Mouse (Mus musculus): Measurements from ENCODE around the gene D430041D05Rik. TPM values are rescaled to one million over a fixed set of nuclear protein-coding genes. Genes with fewer than 3 reads are reported as not detected.
"Not testable (repeated sequence)": the region's sequence is repeated elsewhere in the genome, so short reads cannot be mapped to it uniquely, and the experiment has no call there.

The D430041D05Rik gene
- polyA plus RNA-seq, 1 experiment from 2014 or later, result 0.66 TPM

GRCm38 (mm10) chr2:104119097-104119496, 291.7 kb downstream of the D430041D05Rik start:
- H3K4me2 ChIP-seq, result no peak overlapping the region
- no peak for ATAC-seq (replicated peaks; ENCODE audit: low FRiP score)
- no peak overlapping the region for H3K27ac ChIP-seq
- peaks cover 15% of the 10 kb centered on the region for H3K27me3 ChIP-seq
- H3K4me1 ChIP-seq, result peaks cover 18% of the 10 kb centered on the region
- 23% methylated on average over 1 of the region's 1 CpGs for WGBS
- no peak overlapping the region for H3K9ac ChIP-seq
- H3K36me3 ChIP-seq, result no peaks in the 10 kb centered on the region
- H3K4me3 ChIP-seq (replicated peaks), result no peak overlapping the region
- no peaks in the 10 kb centered on the region for H3K9me3 ChIP-seq (replicated peaks)

DNA sequence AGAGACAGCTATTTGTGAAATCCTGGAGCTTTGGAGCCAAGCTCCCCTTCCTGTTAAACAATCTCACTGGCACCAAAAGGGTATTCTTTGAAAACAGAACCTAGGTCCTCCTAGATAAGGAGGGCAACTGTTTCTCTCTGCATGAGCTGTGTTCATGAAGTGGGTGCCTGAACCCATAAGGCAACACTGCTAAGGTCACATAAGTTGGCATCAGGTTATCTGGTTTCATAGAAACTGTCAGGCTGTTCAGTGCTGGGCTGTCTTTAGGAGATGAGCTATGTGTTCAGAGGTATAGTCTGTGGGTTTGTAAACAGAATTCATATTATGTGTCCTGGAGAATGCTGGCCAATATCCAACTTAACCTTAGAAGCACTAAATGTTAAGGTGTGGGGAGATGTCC, 293.6 kb downstream of the D430041D05Rik start:
- not testable (repeated sequence) for H3K4me3 ChIP-seq (replicated peaks); H3K9me3 ChIP-seq (replicated peaks); H3K4me1 ChIP-seq; H3K27ac ChIP-seq; H3K9ac ChIP-seq; H3K27me3 ChIP-seq; ATAC-seq (replicated peaks; ENCODE audit: low FRiP score); H3K4me2 ChIP-seq; H3K36me3 ChIP-seq

DNA sequence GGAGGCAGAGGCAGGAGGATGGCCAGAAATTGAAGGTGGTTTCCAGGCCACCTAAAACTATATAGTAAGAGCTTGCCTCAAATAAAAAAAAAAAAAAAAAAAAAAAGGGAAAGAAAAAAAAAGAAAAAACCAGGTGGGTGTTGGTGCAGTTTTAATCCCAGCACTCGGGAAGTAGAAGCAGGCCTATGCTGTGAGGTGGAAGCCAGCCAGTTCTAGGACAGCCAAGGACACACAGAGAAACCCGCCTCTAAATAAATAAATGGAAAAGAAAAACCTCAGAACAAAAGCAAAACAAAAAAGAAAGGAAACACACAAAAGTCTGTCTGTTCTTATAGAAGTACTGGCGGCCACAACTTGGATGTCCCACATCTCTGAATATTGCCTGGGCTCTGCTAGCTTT, 295.9 kb downstream of the D430041D05Rik start:
- no peak overlapping the region for H3K27ac ChIP-seq
- no peak for ATAC-seq (replicated peaks; ENCODE audit: low FRiP score)
- H3K9ac ChIP-seq, result no peak overlapping the region
- H3K4me2 ChIP-seq, result no peak overlapping the region
- no peaks in the 10 kb centered on the region for H3K9me3 ChIP-seq (replicated peaks)
- whole genome bisulfite sequencing, result 90% methylated on average over 3 of the region's 3 CpGs
- H3K4me3 ChIP-seq (replicated peaks), result no peak overlapping the region
- no peaks in the 10 kb centered on the region for H3K4me1 ChIP-seq
- no peaks in the 10 kb centered on the region for H3K36me3 ChIP-seq
- no peaks in the 10 kb centered on the region for H3K27me3 ChIP-seq

DNA sequence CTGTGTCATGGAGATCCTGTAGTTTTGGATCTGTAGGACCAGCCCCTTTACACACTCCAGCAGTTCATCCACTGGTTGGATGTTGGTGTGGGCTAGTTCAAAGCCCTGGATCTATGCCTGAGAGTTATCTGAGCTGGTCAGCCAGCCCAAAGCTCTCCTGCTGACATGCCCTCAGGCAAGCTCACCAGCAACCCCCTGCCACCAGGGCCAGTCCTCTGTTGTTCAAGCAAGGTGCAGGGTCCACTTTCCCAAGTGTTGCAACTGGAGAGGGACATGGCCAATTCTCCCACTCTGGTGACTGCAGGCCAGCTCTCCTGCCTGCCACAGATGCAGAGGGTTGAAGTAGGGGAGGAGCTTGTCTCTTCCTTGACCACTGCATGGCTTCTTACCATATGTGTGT, 297.2 kb downstream of the D430041D05Rik start:
- H3K36me3 ChIP-seq; H3K27me3 ChIP-seq; H3K9me3 ChIP-seq (replicated peaks); ATAC-seq (replicated peaks; ENCODE audit: low FRiP score); H3K27ac ChIP-seq; H3K4me3 ChIP-seq (replicated peaks); H3K9ac ChIP-seq; H3K4me1 ChIP-seq; H3K4me2 ChIP-seq: not testable (repeated sequence)

GRCm38 (mm10) chr2:104111170-104111797, 299.5 kb downstream of the D430041D05Rik start:
- not testable (repeated sequence) for H3K9ac ChIP-seq; H3K9me3 ChIP-seq (replicated peaks); H3K27ac ChIP-seq; ATAC-seq (replicated peaks; ENCODE audit: low FRiP score); H3K36me3 ChIP-seq; H3K4me2 ChIP-seq; H3K27me3 ChIP-seq; H3K4me1 ChIP-seq; H3K4me3 ChIP-seq (replicated peaks)
- no CpG with 5 or more reads among the region's 1 CpGs for WGBS

GRCm38 (mm10) chr2:104110031-104110430, 300.8 kb downstream of the D430041D05Rik start:
- H3K27me3 ChIP-seq, result no peaks in the 10 kb centered on the region
- 72% methylated on average over 4 of the region's 4 CpGs for WGBS
- H3K36me3 ChIP-seq, result no peaks in the 10 kb centered on the region
- no peaks in the 10 kb centered on the region for H3K9me3 ChIP-seq (replicated peaks)
- H3K9ac ChIP-seq, result no peak overlapping the region
- H3K4me2 ChIP-seq, result no peak overlapping the region
- no peaks in the 10 kb centered on the region for H3K4me1 ChIP-seq
- H3K4me3 ChIP-seq (replicated peaks), result no peak overlapping the region
- no peak for ATAC-seq (replicated peaks; ENCODE audit: low FRiP score)
- no peak overlapping the region for H3K27ac ChIP-seq

DNA sequence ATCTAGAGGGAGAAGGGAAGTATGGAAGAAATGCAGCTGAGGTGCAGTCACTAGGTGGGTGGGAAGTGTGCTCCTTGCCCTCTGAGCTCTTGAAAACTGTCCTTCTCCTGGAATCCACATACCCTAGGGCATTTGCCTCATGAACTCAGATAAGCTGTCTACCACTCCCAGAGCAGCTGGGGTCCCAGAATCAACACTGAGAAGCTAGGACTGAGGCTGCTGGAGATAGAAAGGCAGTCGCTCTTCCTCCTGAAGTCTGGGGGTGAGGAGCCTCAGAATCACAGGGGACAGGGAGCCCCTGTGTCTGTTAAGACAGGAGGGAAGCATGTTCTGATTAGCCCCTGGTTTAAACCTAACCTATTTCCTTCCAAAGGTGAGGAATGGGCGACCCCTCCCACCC, 301.3 kb downstream of the D430041D05Rik start:
- H3K36me3 ChIP-seq, result no peaks in the 10 kb centered on the region
- no peak overlapping the region for H3K4me2 ChIP-seq
- H3K4me3 ChIP-seq (replicated peaks), result no peak overlapping the region
- no peak for ATAC-seq (replicated peaks; ENCODE audit: low FRiP score)
- H3K27ac ChIP-seq, result no peak overlapping the region
- no peak overlapping the region for H3K9ac ChIP-seq
- H3K9me3 ChIP-seq (replicated peaks), result no peaks in the 10 kb centered on the region
- 71% methylated on average over 2 of the region's 2 CpGs for WGBS
- no peaks in the 10 kb centered on the region for H3K4me1 ChIP-seq
- no peaks in the 10 kb centered on the region for H3K27me3 ChIP-seq

GRCm38 (mm10) chr2:104109021-104109420, 301.8 kb downstream of the D430041D05Rik start:
- WGBS, result 82% methylated on average over 2 of the region's 2 CpGs
- not testable (repeated sequence) for H3K4me2 ChIP-seq; H3K4me1 ChIP-seq; H3K27ac ChIP-seq; H3K4me3 ChIP-seq (replicated peaks); ATAC-seq (replicated peaks; ENCODE audit: low FRiP score); H3K36me3 ChIP-seq; H3K9me3 ChIP-seq (replicated peaks); H3K27me3 ChIP-seq; H3K9ac ChIP-seq

- ATAC-seq (replicated peaks; ENCODE audit: low FRiP score), result no peak
- no peak overlapping the region for H3K4me2 ChIP-seq
- H3K27me3 ChIP-seq, result no peaks in the 10 kb centered on the region
- H3K4me3 ChIP-seq (replicated peaks), result no peak overlapping the region
- H3K36me3 ChIP-seq, result no peaks in the 10 kb centered on the region
- H3K27ac ChIP-seq, result no peak overlapping the region
- H3K4me1 ChIP-seq, result no peaks in the 10 kb centered on the region
- H3K9me3 ChIP-seq (replicated peaks), result no peaks in the 10 kb centered on the region
- no peak overlapping the region for H3K9ac ChIP-seq
- 78% methylated on average over 6 of the region's 6 CpGs for WGBS
Observed at GRCm38 (mm10) chr2:104104800-104105199, 306.0 kb downstream of the D430041D05Rik start.

DNA sequence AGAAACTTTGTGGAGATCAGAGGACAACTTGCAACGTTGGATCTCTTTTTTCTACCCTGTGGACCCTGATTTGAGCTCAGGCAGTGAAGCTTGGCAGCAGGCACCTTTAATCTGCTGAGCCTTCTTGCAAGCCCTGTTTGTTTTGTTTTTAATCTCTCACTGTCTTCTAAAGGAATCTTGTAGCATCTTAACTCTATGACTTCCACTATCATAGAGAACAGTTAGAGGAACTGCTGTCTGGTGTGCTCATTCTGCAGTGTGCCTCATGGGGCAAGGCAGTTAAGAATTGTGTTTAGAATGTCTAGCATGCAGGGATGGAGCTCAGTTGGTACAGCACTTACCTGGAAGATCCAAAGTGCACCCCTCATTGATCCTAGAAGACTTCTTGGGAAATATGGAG, 310.9 kb downstream of the D430041D05Rik start:
- Histone ChIP-seq H3K9me3 (replicated peaks) (no peaks in the 10 kb centered on the region), H3K27me3 (no peaks in the 10 kb centered on the region), H3K4me1 (peaks cover 16% of the 10 kb centered on the region; the same call in 1 of the 2 replicates), H3K4me2 (no peak overlapping the region), H3K4me3 (replicated peaks) (no peak overlapping the region), H3K9ac (no peak overlapping the region), H3K36me3 (no peaks in the 10 kb centered on the region), H3K27ac (no peak overlapping the region)
- no peak for ATAC-seq (replicated peaks; ENCODE audit: low FRiP score)
- WGBS, result 64% methylated on average over 1 of the region's 1 CpGs

DNA sequence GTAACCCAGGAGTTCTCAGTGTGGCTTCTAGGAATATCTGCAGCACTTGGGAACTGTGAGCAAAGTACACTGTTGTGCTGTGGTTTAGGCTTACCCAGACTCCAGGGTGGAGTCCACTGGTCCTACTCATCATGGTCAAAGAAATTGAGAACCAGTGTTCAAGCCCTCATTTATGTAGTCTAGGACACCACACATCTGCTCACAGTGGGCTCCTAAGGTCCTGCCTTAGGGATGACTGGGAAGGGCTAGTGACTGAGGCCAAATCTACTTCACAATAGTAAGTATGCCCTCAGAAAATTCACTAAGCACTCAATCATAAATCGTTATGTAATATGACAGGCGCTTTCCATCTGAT, 311.6 kb downstream of the D430041D05Rik start:
- no peak overlapping the region for H3K4me2 ChIP-seq
- no peak overlapping the region for H3K27ac ChIP-seq
- H3K9me3 ChIP-seq (replicated peaks), result no peaks in the 10 kb centered on the region
- no peak for ATAC-seq (replicated peaks; ENCODE audit: low FRiP score)
- H3K27me3 ChIP-seq, result no peaks in the 10 kb centered on the region
- no peak overlapping the region for H3K4me3 ChIP-seq (replicated peaks)
- H3K36me3 ChIP-seq, result no peaks in the 10 kb centered on the region
- no peak overlapping the region for H3K9ac ChIP-seq
- peaks cover 16% of the 10 kb centered on the region; the same call in 1 of the 2 replicates for H3K4me1 ChIP-seq
- 95% methylated on average over 2 of the region's 2 CpGs for WGBS

- whole genome bisulfite sequencing, result 25% methylated on average over 3 of the region's 3 CpGs
- H3K27ac ChIP-seq, result no peak overlapping the region
- no peak for ATAC-seq (replicated peaks; ENCODE audit: low FRiP score)
Observed at GRCm38 (mm10) chr2:104098529-104099230, 312.1 kb downstream of the D430041D05Rik start.

DNA sequence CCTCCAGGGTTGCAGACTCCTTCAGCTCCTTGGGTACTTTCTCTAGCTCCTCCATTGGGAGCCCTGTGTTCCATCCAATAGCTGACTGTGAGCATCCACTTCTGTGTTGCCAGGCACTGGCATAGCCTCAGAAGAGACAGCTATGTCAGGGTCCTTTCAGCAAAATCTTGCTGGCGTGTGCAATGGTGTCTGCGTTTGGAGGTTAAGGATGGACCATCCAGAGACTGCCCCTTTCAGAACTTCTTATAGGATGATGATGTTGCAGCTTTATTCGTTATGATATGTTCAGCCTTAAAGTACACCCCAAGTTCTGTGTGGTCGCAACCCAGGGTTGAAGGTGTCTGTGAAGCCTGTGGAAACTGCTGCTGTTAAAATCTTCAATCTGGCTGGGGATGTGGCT, 313.4 kb downstream of the D430041D05Rik start:
- H3K9ac ChIP-seq; H3K9me3 ChIP-seq (replicated peaks); ATAC-seq (replicated peaks; ENCODE audit: low FRiP score); H3K4me3 ChIP-seq (replicated peaks); H3K27ac ChIP-seq; H3K27me3 ChIP-seq; H3K36me3 ChIP-seq; H3K4me2 ChIP-seq: not testable (repeated sequence)
- H3K4me1 ChIP-seq, result peaks cover 16% of the 10 kb centered on the region; the same call in 1 of the 2 replicates
- 94% methylated on average over 4 of the region's 4 CpGs for WGBS

More at GRCm38 (mm10) chr2:104098529-104099230, 312.1 kb downstream of the D430041D05Rik start:
- Histone ChIP-seq H3K36me3 (no peaks in the 10 kb centered on the region), H3K9me3 (replicated peaks) (no peaks in the 10 kb centered on the region), H3K4me2 (no peak overlapping the region), H3K27me3 (no peaks in the 10 kb centered on the region), H3K4me3 (replicated peaks) (no peak overlapping the region), H3K4me1 (peaks cover 16% of the 10 kb centered on the region; the same call in 1 of the 2 replicates), H3K9ac (no peak overlapping the region)

All from kidney, embryonic 15.5 days (tissue).